Mouse (Mus musculus): ENCODE data around the gene Igf2bp3. TPM values are rescaled to one million over a fixed set of nuclear protein-coding genes. Genes with fewer than 3 reads are reported as not detected.
A peak's percentile ranks its signal among the peaks of the same experiment; 100 is the strongest.
"Not testable (repeated sequence)": the region's sequence is repeated elsewhere in the genome, so short reads cannot be mapped to it uniquely, and the experiment has no call there.

Igf2bp3 gene
- total RNA-seq (2021), result 1.0 and 1.2 TPM in 2 replicates
- long read RNA-seq, full-length matches to known transcripts, result 6 of 12 reads
- long read RNA-seq, partial matches to known transcripts, result 1 of 12 reads
- long read RNA-seq, other reads (novel, unspliced or antisense), result 5 of 12 reads

GRCm38 (mm10) chr6:49214928-49215747 lies at the start of gene Igf2bp3:
Igf2bp3 (minus strand) TSS chr6:49214957.
- peak; percentile 28 for DNase-seq

GRCm38 (mm10) chr6:49264446-49264845 lies 49.7 kb upstream of the Igf2bp3 start:
- DNase-seq, result not testable (repeated sequence)

DNA sequence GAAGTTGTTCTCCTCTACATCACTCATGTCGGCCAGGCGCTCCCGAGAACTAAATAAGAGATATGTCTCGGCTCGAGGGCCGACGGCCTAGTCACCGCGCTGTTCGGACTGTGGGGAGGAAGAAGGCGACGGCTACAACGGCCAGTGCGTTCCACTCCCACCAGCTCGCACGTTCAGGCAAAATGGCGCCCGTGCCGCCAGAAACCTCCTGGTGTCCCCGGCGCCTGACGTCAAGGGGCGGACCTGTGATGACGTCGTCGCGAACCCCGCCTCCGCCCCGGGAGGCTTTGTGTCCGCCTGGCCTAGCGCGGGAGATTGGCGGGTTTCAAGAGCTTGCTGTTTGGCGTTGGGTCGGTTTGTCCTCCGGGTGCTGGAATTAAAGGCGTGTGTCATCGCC lies 49.1 kb upstream of the Igf2bp3 start, which contains the start of gene Tra2a:
Gene Tra2a, minus strand, starts transcription at position 187 of the 397 bp plus-strand sequence.
- DNase-seq, result peak; percentile 98

GRCm38 (mm10) chr6:49263081-49263846 lies 48.5 kb upstream of the Igf2bp3 start:
- DNase-seq, result peak; percentile 47

DNA sequence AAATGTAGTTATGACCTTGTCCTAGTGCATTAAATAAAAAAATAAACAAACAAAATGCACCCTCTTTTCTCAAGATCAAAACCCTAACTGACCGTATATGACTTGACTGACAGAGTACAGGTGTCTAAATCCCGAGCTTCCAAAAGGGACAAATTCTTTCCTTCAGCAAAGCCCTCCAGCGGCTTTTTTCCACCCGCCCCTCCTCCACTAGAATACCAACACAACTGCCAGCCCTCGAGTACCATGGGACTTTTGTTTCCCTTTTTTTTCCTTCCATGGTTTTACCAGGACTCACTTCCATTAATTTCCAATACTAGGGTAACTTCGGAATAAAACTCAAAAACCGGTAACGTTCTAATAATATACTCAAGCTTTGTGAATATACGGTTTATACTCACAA lies 47.7 kb upstream of the Igf2bp3 start:
- DNase-seq, result no peak

DNA sequence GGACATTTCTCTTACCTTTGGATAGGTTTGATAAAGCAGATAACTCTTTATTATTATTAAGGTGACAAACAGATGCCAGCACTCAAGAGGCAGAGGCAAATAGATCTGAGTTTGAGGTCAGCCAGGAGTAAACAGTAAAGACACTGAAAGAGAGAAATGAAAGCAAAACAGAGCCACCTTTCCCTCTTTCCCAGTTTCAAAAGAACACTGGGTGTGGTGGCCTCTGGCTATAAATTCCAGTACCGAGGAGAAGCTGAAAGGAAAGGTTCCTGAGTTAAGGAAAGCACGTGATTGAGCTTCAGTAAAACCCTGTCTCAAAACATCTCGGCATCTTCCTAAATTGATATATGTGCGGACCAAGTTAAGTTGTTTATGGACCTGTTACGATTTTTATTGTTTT lies 45.0 kb upstream of the Igf2bp3 start:
- DNase-seq, result no peak

GRCm38 (mm10) chr6:49257880-49258279 lies 43.1 kb upstream of the Igf2bp3 start:
- DNase-seq, result no peak

- no peak for DNase-seq
Observed at GRCm38 (mm10) chr6:49252207-49252606, 37.5 kb upstream of the Igf2bp3 start.

DNA sequence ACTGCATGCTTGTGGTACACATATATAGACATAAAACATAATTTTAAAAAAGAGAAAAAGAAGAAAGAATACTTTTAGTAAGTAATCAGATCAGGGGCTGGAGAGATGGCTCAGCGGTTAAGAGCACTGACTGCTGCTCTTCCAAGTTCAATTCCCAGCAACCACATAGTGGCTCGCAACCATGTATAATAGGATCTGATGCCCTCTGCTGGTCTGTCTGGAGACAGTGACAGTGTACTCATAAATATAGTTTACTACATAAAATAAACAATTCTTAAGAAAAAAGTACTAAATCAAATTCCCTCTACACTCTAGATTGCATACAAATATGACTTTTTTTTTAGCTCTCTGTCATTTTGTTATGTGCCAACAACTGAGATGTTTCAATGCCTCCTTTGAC lies 36.4 kb upstream of the Igf2bp3 start:
- DNase-seq, result no peak

DNA sequence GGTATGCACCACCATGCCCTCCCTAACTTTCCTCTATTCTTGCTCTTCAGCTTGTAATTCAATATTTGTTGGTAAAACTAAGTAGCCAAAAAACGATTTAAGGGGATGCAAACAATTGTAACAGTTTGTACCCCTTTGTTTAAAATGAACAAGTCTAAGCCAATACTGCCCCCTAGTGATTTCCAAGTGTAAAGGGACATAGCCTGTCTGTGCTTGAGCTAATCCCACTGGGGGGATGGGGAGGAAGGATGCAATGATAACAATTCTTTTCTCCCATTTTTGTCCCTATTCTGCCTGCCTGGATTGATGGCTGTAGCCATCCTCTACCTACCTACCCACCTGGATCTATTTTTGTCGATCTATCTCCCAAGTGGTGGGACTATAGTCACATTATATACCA lies 32.5 kb upstream of the Igf2bp3 start:
- DNase-seq, result no peak

DNA sequence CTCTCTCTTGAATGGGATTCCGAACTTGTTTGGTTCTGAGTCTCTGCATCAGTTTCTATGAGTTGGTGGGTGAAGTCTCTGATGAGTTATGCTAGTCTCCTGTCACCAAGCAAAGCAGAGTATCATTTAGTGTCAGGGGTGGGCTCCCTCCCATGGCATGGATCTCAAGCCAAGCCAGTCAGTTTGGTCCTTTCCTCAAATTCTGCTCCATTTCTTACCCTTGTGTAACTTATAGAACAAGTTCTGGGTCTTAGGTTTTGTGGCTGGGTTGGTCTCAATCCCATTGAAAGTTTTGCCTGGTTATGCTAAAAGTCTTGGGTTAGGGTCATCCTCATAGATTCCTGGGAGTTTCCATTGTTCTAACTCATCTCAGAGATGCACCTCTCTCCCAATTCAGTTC lies 27.6 kb upstream of the Igf2bp3 start:
- DNase-seq, result no peak

GRCm38 (mm10) chr6:49241562-49241961 lies 26.8 kb upstream of the Igf2bp3 start:
- DNase-seq, result no peak

GRCm38 (mm10) chr6:49236331-49236730 lies 21.6 kb upstream of the Igf2bp3 start:
- peak; percentile 100 for DNase-seq

DNA sequence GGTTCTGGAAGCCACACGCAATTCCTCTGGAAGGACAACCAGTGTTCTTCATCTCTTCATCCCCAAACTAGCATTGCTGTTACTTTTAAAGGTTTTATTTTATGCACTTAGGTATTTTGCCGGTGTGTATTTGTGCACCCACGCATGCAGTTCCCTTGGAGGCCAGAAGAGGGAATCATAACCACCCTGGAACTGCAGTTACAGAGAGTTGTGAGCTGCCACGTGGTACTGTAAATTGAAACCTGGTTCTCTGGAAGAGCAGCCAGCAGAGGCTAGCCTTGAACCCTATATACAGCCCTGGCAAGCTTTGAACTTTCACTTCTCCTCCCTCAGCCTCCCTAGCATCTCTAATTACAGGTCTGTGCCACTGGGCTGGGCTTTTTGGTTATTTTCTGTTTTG lies 18.6 kb upstream of the Igf2bp3 start:
- DNase-seq, result no peak

- DNase-seq, result peak; percentile 23
Observed at GRCm38 (mm10) chr6:49228126-49228679, 13.4 kb upstream of the Igf2bp3 start.

GRCm38 (mm10) chr6:49227184-49227735 lies 12.5 kb upstream of the Igf2bp3 start:
- DNase-seq, result peak; percentile 15

GRCm38 (mm10) chr6:49225728-49226123 lies 11.0 kb upstream of the Igf2bp3 start:
- DNase-seq, result no peak

GRCm38 (mm10) chr6:49224923-49225727 lies 10.4 kb upstream of the Igf2bp3 start:
- DNase-seq, result no peak

- no peak for DNase-seq
Observed at GRCm38 (mm10) chr6:49221906-49222305, 7.1 kb upstream of the Igf2bp3 start.

DNA sequence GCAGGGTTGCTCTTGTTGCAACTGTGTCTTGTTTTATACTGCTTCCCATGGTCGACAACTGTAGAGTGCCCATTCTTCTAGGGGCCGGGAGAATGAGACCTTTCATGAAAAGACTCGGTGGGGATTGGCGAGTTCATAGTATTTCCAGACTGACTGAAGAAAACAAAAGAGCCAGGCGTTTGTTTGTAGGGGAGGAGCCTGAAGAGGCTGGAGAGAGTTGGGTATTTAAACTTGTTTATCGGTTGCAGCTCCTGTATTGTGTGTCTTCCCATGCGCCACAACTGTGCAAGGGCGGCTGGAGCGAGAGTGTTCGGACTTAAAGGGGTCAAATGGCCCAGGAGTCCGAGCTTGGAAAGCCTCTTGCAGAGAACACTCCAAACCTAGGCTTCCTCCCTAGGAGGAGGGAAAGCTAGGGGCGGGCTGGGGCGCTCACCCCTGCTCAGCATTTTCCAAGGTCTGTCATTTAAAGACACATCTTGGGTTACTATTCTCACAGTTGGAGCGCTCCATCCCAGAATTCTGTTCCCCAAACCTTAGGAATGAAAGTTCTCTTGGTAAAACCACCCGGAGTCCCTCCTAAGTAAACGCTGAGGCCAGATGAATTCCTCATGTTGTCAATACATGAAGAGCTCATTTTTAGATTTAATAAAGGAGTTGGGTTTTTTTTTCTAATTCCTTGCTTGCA lies 5.3 kb upstream of the Igf2bp3 start:
- DNase-seq, result no peak

GRCm38 (mm10) chr6:49219001-49219560 lies 4.3 kb upstream of the Igf2bp3 start:
- DNase-seq, result no peak

Data from adrenal gland, postnatal 25 days (tissue).